ENCODE assay signal across 10 mouse cellular contexts in the genomic region with DNA sequence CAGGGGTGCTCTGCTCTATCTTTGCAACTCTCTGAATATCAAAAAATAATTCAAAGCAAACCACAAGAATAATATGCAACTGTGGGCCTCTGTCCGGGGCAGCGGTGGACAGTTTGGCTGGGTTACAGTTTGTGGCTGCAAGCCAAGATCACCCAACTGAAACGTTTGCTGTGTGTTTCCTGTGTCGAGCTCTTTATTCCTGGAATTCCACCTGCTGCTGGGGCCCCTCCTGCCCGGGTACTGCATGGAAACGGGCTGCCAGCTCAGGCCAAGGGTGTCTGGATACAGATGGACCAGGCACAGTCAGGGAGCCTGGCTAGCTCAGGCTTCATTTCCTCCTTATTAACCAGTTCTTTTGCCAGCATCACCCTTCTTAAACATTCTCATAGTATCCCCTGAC.
DNase-seq lines count a peak whose midpoint lies in the region; ATAC-seq lines count a peak whose summit lies in the region.
"Had no signal": no experiment of that assay in that cellular context is flagged by ENCODE, and none has a peak within 500 bp of the region (broad histone marks: within the 10 kb centered on the region; RNA-seq: fewer than 3 reads in every experiment).

No protein-coding gene starts in this region.

- H3K9me3 ChIP-seq in heart, embryonic 12.5 days (replicated peaks), result no peaks in the 10 kb centered on the region
- no peaks in the 10 kb centered on the region for H3K9me3 ChIP-seq in kidney, embryonic 16.5 days (ENCODE audit: low read length)
- H3K9me3 ChIP-seq: intestine, embryonic 15.5 days had no signal

- no peaks in the 10 kb centered on the region for H3K36me3 ChIP-seq in heart, embryonic 12.5 days
- H3K36me3 ChIP-seq in kidney, embryonic 16.5 days (ENCODE audit: insufficient read depth, low read length), result no peaks in the 10 kb centered on the region
- H3K36me3 ChIP-seq: intestine, embryonic 15.5 days had no signal

- no peak overlapping the region for H3K9ac ChIP-seq in heart, embryonic 12.5 days
- no peak overlapping the region for H3K9ac ChIP-seq in kidney, embryonic 16.5 days (replicated peaks; ENCODE audit: low read length)
- H3K9ac ChIP-seq: intestine, embryonic 15.5 days had no signal

- H3K4me3 ChIP-seq in heart, embryonic 12.5 days, result no peak overlapping the region
- no peak overlapping the region for H3K4me3 ChIP-seq in kidney, embryonic 16.5 days (ENCODE audit: low read length)
- H3K4me3 ChIP-seq: intestine, embryonic 15.5 days had no signal

- DNase-seq in heart, postnatal 36 days, result no peak
- peak; percentile 41 for DNase-seq in brain, adult 2 months (ENCODE audit: low read depth, low spot score)
- DNase-seq in cerebellum, postnatal 10 days, result peak; percentile 60 to 67
- DNase-seq in spleen, postnatal 36 days (ENCODE audit: low spot score in 2 of 2), result no peak
- no peak for DNase-seq in thymus, postnatal 14 days
- DNase-seq: thymus, postnatal 4 days had no signal

- peaks cover 16% of the 10 kb centered on the region for H3K4me1 ChIP-seq in heart, embryonic 12.5 days (replicated peaks)
- H3K4me1 ChIP-seq in kidney, embryonic 16.5 days (ENCODE audit: insufficient read depth, low read length), result peaks cover 8% of the 10 kb centered on the region; the same call in 1 of the 2 replicates

- H3K4me2 ChIP-seq in heart, embryonic 12.5 days, result 0 out of 2 replicates have a peak overlapping the region, but pooled peaks have one; percentile 0
- H3K4me2 ChIP-seq in kidney, embryonic 16.5 days (replicated peaks; ENCODE audit: low read depth, low read length), result no peak overlapping the region
- H3K4me2 ChIP-seq: intestine, embryonic 15.5 days had no signal

- no peak overlapping the region for H3K27ac ChIP-seq in heart, embryonic 12.5 days (ENCODE audit: poor library complexity, severe bottlenecking)
- 0 out of 2 replicates have a peak overlapping the region, but pooled peaks have one; percentile 2 for H3K27ac ChIP-seq in kidney, embryonic 16.5 days (ENCODE audit: low read length)
- H3K27ac ChIP-seq: intestine, embryonic 15.5 days; macrophage had no signal

- no peaks in the 10 kb centered on the region for H3K27me3 ChIP-seq in heart, embryonic 12.5 days (replicated peaks)
- peaks cover 3% of the 10 kb centered on the region for H3K27me3 ChIP-seq in kidney, embryonic 16.5 days (ENCODE audit: insufficient read depth, low read length)
- H3K27me3 ChIP-seq: intestine, embryonic 15.5 days had no signal

- ATAC-seq in heart, embryonic 12.5 days (ENCODE audit: insufficient number of reproducible peaks, low FRiP score), result no peak
- peak; percentile 78; the same call in 1 of the 2 replicates for ATAC-seq in kidney, embryonic 16.5 days (ENCODE audit: low FRiP score, low TSS enrichment)
- ATAC-seq: intestine, embryonic 15.5 days had no signal

- intact Hi-C loops in heart, postnatal 36 days (cut with DNase I), result no loop called here

- 16% methylated on average over 6 of the region's 6 CpGs for WGBS in heart, embryonic 12.5 days
- 15% methylated on average over 6 of the region's 6 CpGs for whole genome bisulfite sequencing in kidney, embryonic 16.5 days

Comparison
In these comparisons a context has a peak if more than half of its experiments do, and no peak if none do; other contexts are left out.
1. DNase-seq: peak in brain, adult 2 months (single experiment) and cerebellum, postnatal 10 days (2 of 2); none in heart, postnatal 36 days (0 of 2), spleen, postnatal 36 days (0 of 2) and thymus, postnatal 14 days (single experiment).